Mouse (Mus musculus): ENCODE results near the gene Ngdn. TPM values are rescaled to one million over a fixed set of nuclear protein-coding genes. Genes with fewer than 3 reads are reported as not detected.

Ngdn gene
- polyA plus RNA-seq, 1 experiment from 2014 or later = 87.2 TPM

- H3K4me3 ChIP-seq (ENCODE audit: low read length) = no peak overlapping the region
- no peak overlapping the region for H3K9ac ChIP-seq (ENCODE audit: low read depth, low read length)
- no peak for ATAC-seq
- no peaks in the 10 kb centered on the region for H3K36me3 ChIP-seq (ENCODE audit: control insufficient read depth, insufficient read depth, low read length)
- H3K4me1 ChIP-seq (ENCODE audit: control insufficient read depth, insufficient read depth, low read length) = peaks cover 12% of the 10 kb centered on the region
- H3K27me3 ChIP-seq (replicated peaks; ENCODE audit: control insufficient read depth, insufficient read depth, low read length) = no peaks in the 10 kb centered on the region
- H3K27ac ChIP-seq (ENCODE audit: low read length) = no peak overlapping the region
- H3K4me2 ChIP-seq (ENCODE audit: low read depth, low read length) = no peak overlapping the region
- H3K9me3 ChIP-seq (ENCODE audit: control insufficient read depth, low read length) = no peaks in the 10 kb centered on the region
- 43% methylated on average over 7 of the region's 7 CpGs for WGBS
These were observed 46.6 kb downstream of the Ngdn start for GRCm38 (mm10) chr14:55061845-55062244.

DNA sequence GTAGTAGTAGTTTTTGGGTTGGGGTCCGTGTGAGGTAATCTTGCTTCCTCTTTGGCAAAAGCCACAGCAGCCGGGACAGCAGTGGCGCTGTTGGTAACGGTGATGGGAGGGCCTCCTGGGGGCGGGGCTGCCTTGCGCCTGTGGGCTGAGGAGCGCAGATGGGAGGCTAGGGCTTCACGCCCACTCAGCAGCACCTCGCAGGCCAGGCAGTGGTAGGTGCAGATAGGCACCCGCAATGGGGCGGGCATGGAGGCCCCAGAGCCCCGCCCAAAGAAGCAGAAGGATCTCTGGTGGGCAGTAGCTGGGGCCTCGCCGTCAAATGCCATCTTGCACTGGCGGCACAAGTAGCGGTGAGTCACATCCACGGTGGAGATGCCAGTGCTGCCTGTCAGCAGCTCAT lies 47.4 kb downstream of the Ngdn start:
- Histone ChIP-seq H3K4me1 (ENCODE audit: control insufficient read depth, insufficient read depth, low read length) (peaks cover 12% of the 10 kb centered on the region), H3K27me3 (replicated peaks; ENCODE audit: control insufficient read depth, insufficient read depth, low read length) (no peaks in the 10 kb centered on the region), H3K4me3 (ENCODE audit: low read length) (no peak overlapping the region), H3K36me3 (ENCODE audit: control insufficient read depth, insufficient read depth, low read length) (no peaks in the 10 kb centered on the region), H3K27ac (ENCODE audit: low read length) (no peak overlapping the region), H3K9ac (ENCODE audit: low read depth, low read length) (no peak overlapping the region), H3K9me3 (ENCODE audit: control insufficient read depth, low read length) (no peaks in the 10 kb centered on the region), H3K4me2 (ENCODE audit: low read depth, low read length) (no peak overlapping the region)
- WGBS = 18% methylated on average over 17 of the region's 17 CpGs
- ATAC-seq = peak; percentile 81

DNA sequence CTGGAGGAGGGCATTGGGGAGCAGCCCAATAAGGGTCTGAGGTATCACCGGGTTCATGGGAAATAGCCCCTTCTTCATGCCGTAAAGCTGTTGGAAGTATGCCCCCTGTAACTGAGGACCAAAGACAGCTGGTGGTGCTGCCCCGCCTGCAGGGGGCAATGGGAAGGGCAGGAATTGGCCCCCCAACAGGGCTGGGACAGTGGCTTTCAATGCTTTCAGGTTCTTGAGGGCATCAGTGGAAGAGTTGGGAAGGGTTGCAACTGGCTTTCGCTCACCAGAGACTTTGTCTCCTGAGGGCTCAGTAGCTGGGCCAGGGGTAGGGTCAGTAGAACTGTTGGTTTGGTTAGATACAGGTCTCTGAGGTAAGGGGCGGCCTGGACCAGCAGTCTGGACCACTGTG lies 47.9 kb downstream of the Ngdn start:
- H3K4me3 ChIP-seq (ENCODE audit: low read length) = no peak overlapping the region
- no peak for ATAC-seq
- no peaks in the 10 kb centered on the region for H3K27me3 ChIP-seq (replicated peaks; ENCODE audit: control insufficient read depth, insufficient read depth, low read length)
- H3K4me2 ChIP-seq (ENCODE audit: low read depth, low read length) = no peak overlapping the region
- 88% methylated on average over 5 of the region's 5 CpGs for WGBS
- H3K36me3 ChIP-seq (ENCODE audit: control insufficient read depth, insufficient read depth, low read length) = no peaks in the 10 kb centered on the region
- no peak overlapping the region for H3K9ac ChIP-seq (ENCODE audit: low read depth, low read length)
- no peaks in the 10 kb centered on the region for H3K9me3 ChIP-seq (ENCODE audit: control insufficient read depth, low read length)
- H3K27ac ChIP-seq (ENCODE audit: low read length) = no peak overlapping the region
- peaks cover 12% of the 10 kb centered on the region for H3K4me1 ChIP-seq (ENCODE audit: control insufficient read depth, insufficient read depth, low read length)

DNA sequence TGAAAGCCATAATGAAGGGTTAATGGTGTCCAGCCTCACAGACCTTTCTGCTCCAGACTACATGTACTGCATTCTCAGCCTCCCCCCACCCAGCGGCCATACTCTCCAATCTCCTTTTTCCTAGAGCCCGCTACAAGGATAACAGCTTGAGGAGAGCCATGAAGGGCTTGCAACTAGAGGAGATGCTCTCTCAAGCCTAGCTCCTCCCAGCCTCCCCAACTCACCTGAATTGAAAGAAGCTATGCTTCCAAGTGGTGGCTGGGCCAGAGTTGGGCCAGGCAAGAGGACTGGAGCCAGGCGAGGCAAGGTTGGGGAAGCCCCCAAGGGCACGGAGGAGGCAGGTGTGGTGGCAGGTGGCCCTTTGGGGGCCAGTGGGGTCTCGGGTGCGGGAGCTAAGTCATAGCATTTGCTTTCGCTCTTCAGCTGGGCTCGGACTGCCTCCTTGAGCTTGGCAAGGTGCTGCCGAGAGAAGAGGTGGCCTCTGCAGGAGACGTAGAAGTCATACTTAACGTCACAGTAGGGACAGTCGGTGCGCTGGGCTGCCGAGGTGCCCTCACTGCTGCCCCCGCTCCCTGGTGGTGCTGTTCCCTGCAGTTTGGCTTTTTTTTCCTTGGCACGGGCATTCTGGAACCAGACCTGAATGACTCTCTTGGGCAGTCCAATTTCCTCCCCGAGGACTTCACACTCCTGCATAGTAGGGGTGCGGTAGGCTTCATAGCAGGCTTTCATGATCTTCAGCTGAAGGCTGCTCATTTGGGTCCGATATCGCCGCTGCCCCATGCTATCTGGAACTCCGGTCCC lies 48.5 kb downstream of the Ngdn start:
- H3K4me1 ChIP-seq (ENCODE audit: control insufficient read depth, insufficient read depth, low read length) = peaks cover 12% of the 10 kb centered on the region
- H3K36me3 ChIP-seq (ENCODE audit: control insufficient read depth, insufficient read depth, low read length) = no peaks in the 10 kb centered on the region
- H3K4me2 ChIP-seq (ENCODE audit: low read depth, low read length) = no peak overlapping the region
- ATAC-seq = no peak
- H3K27me3 ChIP-seq (replicated peaks; ENCODE audit: control insufficient read depth, insufficient read depth, low read length) = no peaks in the 10 kb centered on the region
- WGBS = 87% methylated on average over 22 of the region's 22 CpGs
- no peak overlapping the region for H3K9ac ChIP-seq (ENCODE audit: low read depth, low read length)
- no peak overlapping the region for H3K27ac ChIP-seq (ENCODE audit: low read length)
- no peak overlapping the region for H3K4me3 ChIP-seq (ENCODE audit: low read length)
- H3K9me3 ChIP-seq (ENCODE audit: control insufficient read depth, low read length) = no peaks in the 10 kb centered on the region

GRCm38 (mm10) chr14:55064481-55065370 lies 49.5 kb downstream of the Ngdn start:
- no peaks in the 10 kb centered on the region for H3K9me3 ChIP-seq (ENCODE audit: control insufficient read depth, low read length)
- no peak for ATAC-seq
- no peak overlapping the region for H3K9ac ChIP-seq (ENCODE audit: low read depth, low read length)
- H3K27me3 ChIP-seq (replicated peaks; ENCODE audit: control insufficient read depth, insufficient read depth, low read length) = no peaks in the 10 kb centered on the region
- 77% methylated on average over 35 of the region's 35 CpGs for WGBS
- no peaks in the 10 kb centered on the region for H3K36me3 ChIP-seq (ENCODE audit: control insufficient read depth, insufficient read depth, low read length)
- H3K4me1 ChIP-seq (ENCODE audit: control insufficient read depth, insufficient read depth, low read length) = peaks cover 10% of the 10 kb centered on the region
- H3K4me3 ChIP-seq (ENCODE audit: low read length) = no peak overlapping the region
- H3K27ac ChIP-seq (ENCODE audit: low read length) = no peak overlapping the region
- no peak overlapping the region for H3K4me2 ChIP-seq (ENCODE audit: low read depth, low read length)

GRCm38 (mm10) chr14:55065391-55065790 lies 50.1 kb downstream of the Ngdn start:
- no peaks in the 10 kb centered on the region for H3K27me3 ChIP-seq (replicated peaks; ENCODE audit: control insufficient read depth, insufficient read depth, low read length)
- H3K4me2 ChIP-seq (ENCODE audit: low read depth, low read length) = no peak overlapping the region
- no peak for ATAC-seq
- 88% methylated on average over 13 of the region's 13 CpGs for WGBS
- no peaks in the 10 kb centered on the region for H3K9me3 ChIP-seq (ENCODE audit: control insufficient read depth, low read length)
- H3K36me3 ChIP-seq (ENCODE audit: control insufficient read depth, insufficient read depth, low read length) = no peaks in the 10 kb centered on the region
- H3K4me3 ChIP-seq (ENCODE audit: low read length) = no peak overlapping the region
- H3K27ac ChIP-seq (ENCODE audit: low read length) = no peak overlapping the region
- peaks cover 8% of the 10 kb centered on the region for H3K4me1 ChIP-seq (ENCODE audit: control insufficient read depth, insufficient read depth, low read length)
- no peak overlapping the region for H3K9ac ChIP-seq (ENCODE audit: low read depth, low read length)

DNA sequence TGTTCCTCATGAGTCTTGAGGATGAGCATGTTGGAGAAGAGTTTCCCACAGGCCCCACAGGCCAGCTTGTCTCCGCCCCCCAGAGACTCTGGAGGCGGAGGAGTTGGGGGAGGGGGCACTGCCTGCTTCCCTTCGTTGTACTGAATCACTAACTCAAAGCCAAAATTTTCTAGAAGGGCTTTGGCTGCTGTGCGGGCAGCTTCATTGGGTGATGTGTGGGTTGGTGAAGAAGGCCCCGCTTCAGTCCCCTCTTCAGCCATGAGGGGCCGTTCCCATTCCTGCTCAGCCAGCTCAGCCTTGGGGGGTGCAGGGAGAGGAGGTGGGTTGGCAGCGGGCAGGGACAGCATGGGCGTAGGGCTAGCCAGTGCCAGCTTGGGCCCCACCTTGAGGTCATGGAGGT lies 50.8 kb downstream of the Ngdn start:
- Histone ChIP-seq H3K36me3 (ENCODE audit: control insufficient read depth, insufficient read depth, low read length) (no peaks in the 10 kb centered on the region), H3K4me1 (ENCODE audit: control insufficient read depth, insufficient read depth, low read length) (peaks cover 8% of the 10 kb centered on the region), H3K9me3 (ENCODE audit: control insufficient read depth, low read length) (no peaks in the 10 kb centered on the region), H3K27me3 (replicated peaks; ENCODE audit: control insufficient read depth, insufficient read depth, low read length) (no peaks in the 10 kb centered on the region), H3K4me2 (ENCODE audit: low read depth, low read length) (no peak overlapping the region), H3K27ac (ENCODE audit: low read length) (no peak overlapping the region), H3K9ac (ENCODE audit: low read depth, low read length) (no peak overlapping the region), H3K4me3 (ENCODE audit: low read length) (no peak overlapping the region)
- no peak for ATAC-seq
- WGBS = 90% methylated on average over 8 of the region's 8 CpGs

DNA sequence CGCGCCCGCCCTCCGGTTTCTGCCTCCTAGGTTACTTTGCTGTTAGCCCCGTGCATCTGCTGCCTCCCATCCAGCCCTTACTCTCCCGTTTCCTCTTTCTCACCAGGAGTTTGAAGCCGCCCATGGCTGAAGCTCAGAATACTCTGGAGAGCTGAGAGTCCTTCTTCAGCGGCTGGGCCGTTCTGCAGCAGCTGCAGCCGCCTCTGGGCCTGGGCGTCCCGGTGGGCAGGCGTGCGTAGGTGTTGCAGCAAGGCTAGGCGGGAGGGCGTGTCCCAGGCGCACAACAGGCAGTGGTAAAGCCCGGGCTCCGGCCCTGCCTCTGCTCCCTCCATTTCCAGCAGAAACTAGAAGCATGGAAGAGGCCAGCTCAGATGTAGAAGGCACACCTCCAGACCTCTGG lies 56.5 kb downstream of the Ngdn start:
- Histone ChIP-seq H3K27me3 (replicated peaks; ENCODE audit: control insufficient read depth, insufficient read depth, low read length) (no peaks in the 10 kb centered on the region), H3K4me1 (ENCODE audit: control insufficient read depth, insufficient read depth, low read length) (no peaks in the 10 kb centered on the region), H3K9me3 (ENCODE audit: control insufficient read depth, low read length) (no peaks in the 10 kb centered on the region), H3K36me3 (ENCODE audit: control insufficient read depth, insufficient read depth, low read length) (no peaks in the 10 kb centered on the region), H3K9ac (ENCODE audit: low read depth, low read length) (no peak overlapping the region), H3K27ac (ENCODE audit: low read length) (no peak overlapping the region), H3K4me3 (ENCODE audit: low read length) (no peak overlapping the region), H3K4me2 (ENCODE audit: low read depth, low read length) (0 out of 2 replicates have a peak overlapping the region, but pooled peaks have one; percentile 17)
- ATAC-seq = peak; percentile 56
- 27% methylated on average over 19 of the region's 19 CpGs for WGBS

Data from intestine, embryonic 16.5 days (tissue).